Mouse (Mus musculus) C2C12 (cell line): ENCODE data around the gene Gcdh. TPM values are rescaled to one million over a fixed set of nuclear protein-coding genes. Genes with fewer than 3 reads are reported as not detected.
A peak's percentile ranks its signal among the peaks of the same experiment; 100 is the strongest.

ENCODE experiments used
- H3K27me3 ChIP-seq: one replicate; pipeline ENCODE4 v1.6.1; 2011; ENCODE audit not compliant: control insufficient read depth, insufficient read depth, insufficient read length
- H3K36me3 ChIP-seq: one replicate; pipeline ENCODE4 v1.6.1; 2011; ENCODE audit not compliant: control insufficient read depth, insufficient read depth
- H3K4me3 ChIP-seq: one replicate; pipeline ENCODE4 v1.5.1; 2011; ENCODE audit warnings: mild to moderate bottlenecking, control low read depth; ENCODE audit not compliant: poor library complexity, insufficient read depth, severe bottlenecking
- H3K79me2 ChIP-seq: one replicate; pipeline ENCODE4 v1.6.1; 2011; ENCODE audit not compliant: control insufficient read depth, insufficient read depth
- H3K79me3 ChIP-seq: one replicate; pipeline ENCODE4 v1.6.1; 2011; ENCODE audit warnings: low read depth, control low read depth
- H3ac ChIP-seq: one replicate; pipeline ENCODE3; 2011; ENCODE audit warnings: low read depth; ENCODE audit not compliant: control insufficient read depth, insufficient read length
- CEBPB ChIP-seq: IDR thresholded peaks from one replicate; pipeline ENCODE4 v1.6.1; 2011; ENCODE audit warnings: low read depth, mild to moderate bottlenecking, control low read depth, moderate library complexity
- CTCF ChIP-seq: IDR thresholded peaks from one replicate; pipeline ENCODE4 v1.5.1; 2011; ENCODE audit not compliant: control insufficient read depth, insufficient read depth, insufficient read length
- FOSL1 ChIP-seq: IDR thresholded peaks from one replicate; pipeline ENCODE4 v1.8.0; 2011; ENCODE audit warnings: mild to moderate bottlenecking, low read length; ENCODE audit not compliant: poor library complexity, insufficient read depth, severe bottlenecking
- MAX ChIP-seq: IDR thresholded peaks from one replicate; pipeline ENCODE4 v1.6.1; 2011; ENCODE audit warnings: mild to moderate bottlenecking, control low read depth
- MYOD1 ChIP-seq: IDR thresholded peaks from one replicate; pipeline ENCODE4 v1.6.1; 2011; ENCODE audit warnings: low read depth; ENCODE audit not compliant: control insufficient read depth, insufficient read length
- MYOG ChIP-seq: IDR thresholded peaks from one replicate; pipeline ENCODE4 v1.6.1; 2011; ENCODE audit not compliant: control insufficient read depth, insufficient read length; ENCODE audit errors: extremely low read depth
- USF1 ChIP-seq: IDR thresholded peaks from one replicate; pipeline ENCODE4 v1.6.1; 2011; ENCODE audit warnings: low read depth, mild to moderate bottlenecking, control low read depth, moderate library complexity
- microRNA-seq: library from miRNA; unstranded; fragments of <30 nt; microRNA quantifications from one replicate; pipeline ENCODE4, GENCODE M21; 2019; ENCODE audit warnings: borderline microRNAs expressed
- polyA plus RNA-seq: library from polyadenylated mRNA; unstranded; fragments of >200 nt; fragmentation: generic; extraction: Trizol; gene quantifications from one replicate; pipeline ENCODE4 v1.2.1, GENCODE M21; 2012; ENCODE audit warnings: missing spikeins

Gcdh gene
- polyA plus RNA-seq, 1 experiment = 11.4 TPM

GRCm38 (mm10) chr8:84839411-84839810 is 54.3 kb downstream of the Gcdh start:
- Histone ChIP-seq H3K79me2 (peaks cover 52% of the 10 kb centered on the region), H3K4me3 (peak overlapping the region; percentile 86), H3K79me3 (peaks cover 21% of the 10 kb centered on the region), H3ac (no peak overlapping the region), H3K36me3 (peaks cover 82% of the 10 kb centered on the region), H3K27me3 (no peaks in the 10 kb centered on the region)
- TF ChIP-seq FOSL1 (no peak), MYOD1 (no peak), MAX (no peak), CTCF (no peak), CEBPB (no peak), USF1 (no peak), MYOG (no peak)

- TF ChIP-seq FOSL1 (no peak), MYOD1 (no peak), CEBPB (no peak), USF1 (no peak)
Observed at GRCm38 (mm10) chr8:84838513-84838912, 55.2 kb downstream of the Gcdh start.

GRCm38 (mm10) chr8:84837912-84838470 is 55.7 kb downstream of the Gcdh start:
- Histone ChIP-seq H3K36me3 (peaks cover 82% of the 10 kb centered on the region), H3K27me3 (no peaks in the 10 kb centered on the region), H3K79me2 (peaks cover 52% of the 10 kb centered on the region), H3K79me3 (peaks cover 20% of the 10 kb centered on the region), H3K4me3 (no peak overlapping the region), H3ac (no peak overlapping the region)
- TF ChIP-seq CTCF = no peak
- no peak for TF ChIP-seq USF1
- no peak for TF ChIP-seq MYOG
- no peak for TF ChIP-seq MYOD1
- TF ChIP-seq FOSL1 = no peak
- TF ChIP-seq MAX = no peak
- no peak for TF ChIP-seq CEBPB

More at GRCm38 (mm10) chr8:84838513-84838912, 55.2 kb downstream of the Gcdh start:
- Histone ChIP-seq H3K79me2 (peaks cover 52% of the 10 kb centered on the region), H3K79me3 (peaks cover 17% of the 10 kb centered on the region), H3ac (no peak overlapping the region), H3K36me3 (peaks cover 82% of the 10 kb centered on the region), H3K4me3 (no peak overlapping the region), H3K27me3 (no peaks in the 10 kb centered on the region)

DNA sequence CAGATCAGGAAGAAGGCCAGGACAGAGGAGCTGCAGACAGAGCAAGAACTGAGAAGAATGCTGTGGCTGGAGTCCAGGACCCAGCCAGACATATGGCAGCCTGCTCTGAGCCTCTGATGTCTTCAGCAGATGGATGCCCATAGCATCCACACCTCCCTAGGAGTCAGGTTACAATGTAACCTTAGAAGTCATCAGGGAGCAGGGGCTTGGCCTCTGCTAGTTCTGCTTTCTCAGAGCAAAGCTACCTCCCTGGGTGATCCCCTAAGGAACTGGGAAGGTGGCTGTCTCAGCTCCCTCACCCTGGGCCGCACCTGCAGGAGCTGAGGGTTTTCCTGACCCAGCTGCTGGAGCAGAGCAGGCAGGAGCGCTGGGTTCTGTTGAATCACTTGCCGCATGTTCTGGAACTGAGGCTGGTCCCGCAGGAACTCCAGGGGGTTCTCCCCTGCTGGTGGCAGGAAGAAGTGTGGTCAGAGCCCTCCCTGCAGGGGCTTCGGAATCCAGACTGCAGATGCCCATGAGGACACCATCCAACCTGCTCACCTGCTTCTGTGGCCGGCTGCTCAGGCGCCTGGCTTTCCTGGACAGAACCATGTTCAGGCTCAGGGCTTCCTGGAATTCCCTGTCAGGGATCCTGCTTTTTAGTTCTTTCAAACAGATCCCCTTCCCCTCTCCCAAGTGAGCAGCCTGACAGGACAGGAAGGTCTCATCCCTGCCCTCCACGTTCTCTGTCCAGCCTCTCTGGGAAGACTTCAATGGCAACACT is 56.4 kb downstream of the Gcdh start:
- Histone ChIP-seq H3K79me2 (peaks cover 52% of the 10 kb centered on the region), H3K79me3 (peaks cover 23% of the 10 kb centered on the region), H3K36me3 (peaks cover 78% of the 10 kb centered on the region), H3K27me3 (no peaks in the 10 kb centered on the region), H3K4me3 (no peak overlapping the region), H3ac (peak overlapping the region; percentile 19)
- TF ChIP-seq CTCF (no peak), MYOD1 (peak; percentile 40), CEBPB (no peak)

Small RNAs within 50 kb of the gene (microRNA-seq; reads per million reads assigned to microRNA genes)
- gene Gm24197 (not detected), gene Mir7069 (1.6 reads per million, percentile 35 among the genes with 10 or more reads in this experiment)

Other genes starting within 250 kb of the Gcdh start
- gene Ier2, start 231.1 kb downstream of the Gcdh start, polyA plus RNA-seq = 61.4 TPM
- gene Trmt1, start 207.6 kb downstream of the Gcdh start, polyA plus RNA-seq = 117 TPM
- 81.5 TPM for gene Nacc1, start 206.1 kb downstream of the Gcdh start, polyA plus RNA-seq
- gene Lyl1, start 192.5 kb downstream of the Gcdh start, polyA plus RNA-seq = 0.04 TPM
- gene G430095P16Rik, start 170.9 kb downstream of the Gcdh start, polyA plus RNA-seq = 2.9 TPM
- gene Nfix, start 93.6 kb downstream of the Gcdh start, polyA plus RNA-seq = 50.7 TPM
- gene Dand5, start 71.1 kb downstream of the Gcdh start, polyA plus RNA-seq = 2.4 TPM
- gene Gadd45gip1, start 62.4 kb downstream of the Gcdh start, polyA plus RNA-seq = 32.5 TPM
- 68.3 TPM for gene Rad23a, start 53.3 kb downstream of the Gcdh start, polyA plus RNA-seq
- 687 TPM for gene Calr, start 47.0 kb downstream of the Gcdh start, polyA plus RNA-seq
- 104 TPM for gene Farsa, start 36.9 kb downstream of the Gcdh start, polyA plus RNA-seq
- gene Syce2, start 21.8 kb downstream of the Gcdh start, polyA plus RNA-seq = 8.5 TPM
- 0.09 TPM for gene Klf1, start 8.0 kb upstream of the Gcdh start, polyA plus RNA-seq
- 9.0 TPM for gene Dnase2a, start 14.6 kb upstream of the Gcdh start, polyA plus RNA-seq
- not detected for gene Mast1, start 43.4 kb upstream of the Gcdh start, polyA plus RNA-seq
- gene Rtbdn, start 53.1 kb upstream of the Gcdh start, polyA plus RNA-seq = 0.05 TPM
- not detected for gene Gm49661, start 75.5 kb upstream of the Gcdh start, polyA plus RNA-seq
- 609 TPM for gene Prdx2, start 75.7 kb upstream of the Gcdh start, polyA plus RNA-seq
- gene Rnaseh2a, start 75.8 kb upstream of the Gcdh start, polyA plus RNA-seq = 145 TPM
- gene Junb, start 84.8 kb upstream of the Gcdh start, polyA plus RNA-seq = 158 TPM
- gene Hook2, start 96.7 kb upstream of the Gcdh start, polyA plus RNA-seq = 7.0 TPM
- gene Best2, start 120.6 kb upstream of the Gcdh start, polyA plus RNA-seq = 0.04 TPM
- gene Asna1, start 131.4 kb upstream of the Gcdh start, polyA plus RNA-seq = 253 TPM
- 321 TPM for gene Trir, start 132.9 kb upstream of the Gcdh start, polyA plus RNA-seq
- 52.0 TPM for gene Tnpo2, start 143.0 kb upstream of the Gcdh start, polyA plus RNA-seq
- gene Fbxw9, start 166.1 kb upstream of the Gcdh start, polyA plus RNA-seq = 20.0 TPM
- not detected for gene Gm5741, start 174.1 kb upstream of the Gcdh start, polyA plus RNA-seq
- 123 TPM for gene Dhps, start 177.8 kb upstream of the Gcdh start, polyA plus RNA-seq
- gene Wdr83os, start 186.8 kb upstream of the Gcdh start, polyA plus RNA-seq = 152 TPM
- gene Wdr83, start 187.4 kb upstream of the Gcdh start, polyA plus RNA-seq = 25.0 TPM
- 9.8 TPM for gene Man2b1, start 189.3 kb upstream of the Gcdh start, polyA plus RNA-seq
- 0.07 TPM for gene Zfp791, start 229.2 kb upstream of the Gcdh start, polyA plus RNA-seq